Mouse (Mus musculus) urinary bladder, adult 2 months (tissue): ENCODE results near the gene Nell2. TPM values are rescaled to one million over a fixed set of nuclear protein-coding genes. Genes with fewer than 3 reads are reported as not detected.

Experiments used
- DNase-seq: peaks from one replicate; pipeline ENCODE4 v3.0.0; 2022; ENCODE audit warnings: low spot score
- polyA plus RNA-seq: library from polyadenylated mRNA; depleted of rRNA; stranded (reverse); fragments of >200 nt; gene quantifications from 2 replicates; pipeline ENCODE4 v1.2.3, GENCODE M21; 2012

Gene Nell2
- polyA plus RNA-seq, 1 experiment: 2.4 TPM

DNA sequence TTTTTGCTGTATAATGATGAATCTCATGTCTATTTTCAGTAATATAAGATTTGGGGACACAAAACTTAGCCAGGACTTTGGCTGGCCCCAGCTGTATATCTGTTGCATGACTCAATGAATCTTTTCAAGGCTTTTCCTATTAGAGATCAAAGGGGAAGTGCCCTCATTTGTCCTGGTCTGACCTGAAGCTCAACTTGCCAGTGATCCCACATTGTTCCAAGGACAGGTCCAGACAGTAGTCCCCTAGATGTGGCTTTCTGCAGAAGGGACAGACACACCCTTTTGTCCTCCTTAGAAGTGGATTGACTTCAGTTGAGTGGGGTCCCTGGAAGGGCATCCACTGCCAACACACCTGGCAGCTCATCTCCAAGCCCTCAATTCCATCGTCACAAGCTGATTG lies 173.6 kb downstream of the Nell2 start:
- no peak for DNase-seq

DNA sequence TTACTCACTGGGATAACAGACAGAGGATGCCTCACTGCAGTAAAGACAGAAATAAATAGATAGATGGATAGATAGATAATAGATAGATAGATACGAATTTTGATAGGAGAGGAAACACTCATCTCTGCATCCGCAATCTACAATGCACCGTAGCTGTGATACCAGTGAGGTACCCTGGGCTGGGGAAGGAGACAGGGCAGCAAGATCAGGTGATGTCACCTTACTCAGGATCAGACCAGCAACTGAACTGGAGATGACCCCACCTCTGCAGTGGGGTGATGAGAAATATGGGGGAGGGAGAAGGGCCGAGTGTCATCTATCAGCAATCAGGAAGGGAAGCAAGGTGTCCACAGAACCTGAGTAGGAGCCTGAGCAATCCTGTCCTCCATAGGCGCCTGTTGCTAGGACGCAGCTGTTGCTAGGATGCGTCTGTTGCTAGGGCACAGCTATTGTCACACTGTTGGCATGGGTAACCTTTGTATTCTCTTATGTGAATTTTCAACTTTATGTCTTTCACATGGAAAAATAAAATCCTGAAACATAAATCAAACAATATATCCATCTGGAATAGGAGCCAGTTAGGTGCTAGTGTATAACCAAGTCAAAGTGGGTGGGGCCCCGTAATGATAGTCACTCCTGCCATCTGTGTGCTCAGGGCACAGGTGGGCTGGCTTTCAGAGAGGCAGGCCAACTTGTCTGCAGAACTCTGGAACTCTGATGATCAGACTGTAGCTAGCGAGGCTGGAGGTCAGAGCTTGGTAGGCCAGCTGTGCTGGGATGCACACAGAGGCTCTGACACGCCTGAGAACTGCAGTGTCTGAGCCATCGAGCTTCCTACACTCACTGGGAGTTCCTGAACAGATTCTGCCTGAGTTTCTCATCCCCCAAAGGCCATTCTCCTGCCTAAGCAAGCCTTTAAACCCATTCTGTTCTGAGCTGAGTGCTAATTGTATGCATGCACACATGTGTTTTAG lies 193.7 kb downstream of the Nell2 start:
- no peak for DNase-seq

DNA sequence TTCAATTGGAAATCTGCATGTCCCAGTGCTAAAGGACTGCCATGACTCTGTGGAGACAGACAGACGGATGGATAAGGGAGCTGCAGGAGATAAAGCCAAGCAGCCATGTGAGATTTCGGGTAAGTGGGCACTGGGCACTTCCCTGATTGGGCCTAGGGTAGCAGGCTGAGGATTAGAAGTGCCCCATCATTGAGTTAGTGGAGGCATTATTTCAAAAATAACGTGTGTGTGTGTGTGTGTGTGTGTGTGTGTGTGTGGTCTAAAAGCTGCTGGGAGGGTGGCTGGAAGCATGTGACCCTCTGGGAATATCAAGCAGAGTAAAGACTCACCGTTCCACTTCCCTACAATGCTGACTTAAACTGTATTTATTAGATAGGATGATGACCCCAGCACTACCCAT lies 195.1 kb downstream of the Nell2 start:
- DNase-seq: no peak

DNA sequence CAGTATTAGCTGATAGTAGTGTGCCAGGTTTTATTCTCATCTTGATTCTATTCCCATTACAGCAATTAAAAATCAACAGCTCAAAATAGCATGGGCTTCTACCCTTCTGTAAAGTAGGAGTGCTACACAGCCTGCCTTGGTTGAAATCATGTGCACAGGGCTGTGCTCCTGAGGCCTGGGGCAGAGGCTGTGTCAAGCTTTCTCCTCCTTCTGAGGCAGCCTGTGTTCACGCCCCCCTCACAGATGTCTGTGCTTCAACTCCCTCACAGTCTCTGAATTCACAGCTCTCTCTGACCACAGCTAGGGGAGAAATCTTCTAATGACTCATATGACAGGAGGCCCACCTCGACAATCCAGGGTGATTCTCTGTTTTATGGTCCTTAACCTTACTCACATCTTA lies 197.4 kb downstream of the Nell2 start:
- no peak for DNase-seq

DNA sequence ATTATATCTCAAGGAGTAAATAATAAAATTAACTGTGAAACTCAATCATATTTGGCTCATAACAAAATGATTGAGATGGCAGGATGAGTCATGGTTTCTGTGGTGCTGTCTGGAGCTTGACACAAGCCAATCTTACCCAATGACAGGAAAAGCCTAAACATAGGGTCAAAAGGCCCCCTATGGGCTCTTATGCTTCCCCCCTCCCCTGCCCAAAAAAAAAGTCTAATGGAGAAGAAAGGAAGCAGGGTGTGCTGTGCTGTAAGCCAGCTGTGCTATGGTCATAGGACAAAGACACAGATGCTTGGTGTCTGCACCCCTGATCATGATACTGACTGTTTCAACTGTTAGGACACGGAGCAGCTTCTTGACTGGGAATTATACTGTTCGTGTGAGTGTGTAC lies 205.6 kb downstream of the Nell2 start:
- no peak for DNase-seq

DNA sequence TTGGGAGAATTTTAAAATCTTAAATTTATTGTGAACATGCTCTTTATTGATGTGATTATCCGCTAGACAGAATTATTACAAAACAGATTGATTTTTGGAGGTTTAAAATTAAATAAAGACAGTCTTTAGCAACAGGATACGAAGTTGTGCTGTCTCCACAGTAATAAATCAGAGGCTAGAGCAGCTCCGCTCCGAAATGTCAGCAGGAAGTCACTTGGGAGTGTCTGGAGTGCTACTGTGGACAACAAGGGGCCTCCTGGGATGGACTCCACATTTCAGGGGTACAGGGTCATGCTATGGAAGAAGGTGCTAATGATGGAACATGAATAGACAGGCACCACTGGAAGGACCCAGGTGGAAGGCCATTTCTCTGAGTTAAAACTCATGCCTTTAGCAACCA lies 211.7 kb downstream of the Nell2 start:
- no peak for DNase-seq

DNA sequence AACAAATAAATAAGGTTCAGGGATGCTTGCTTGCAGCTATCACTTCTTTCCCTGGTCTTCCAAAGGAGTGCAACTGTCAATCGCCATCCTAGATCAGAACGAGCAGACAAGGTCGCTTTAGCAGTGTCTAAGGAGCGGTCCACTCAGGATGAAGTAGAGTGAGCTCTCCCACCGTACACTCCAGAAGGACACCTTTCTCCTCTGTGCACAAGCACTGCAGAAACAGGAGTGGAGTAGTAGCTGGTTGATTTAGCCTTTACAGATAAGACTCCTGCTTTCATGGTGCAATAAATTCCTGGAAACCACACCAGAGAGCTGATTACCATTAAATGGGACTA lies 213.6 kb downstream of the Nell2 start:
- DNase-seq: no peak

DNA sequence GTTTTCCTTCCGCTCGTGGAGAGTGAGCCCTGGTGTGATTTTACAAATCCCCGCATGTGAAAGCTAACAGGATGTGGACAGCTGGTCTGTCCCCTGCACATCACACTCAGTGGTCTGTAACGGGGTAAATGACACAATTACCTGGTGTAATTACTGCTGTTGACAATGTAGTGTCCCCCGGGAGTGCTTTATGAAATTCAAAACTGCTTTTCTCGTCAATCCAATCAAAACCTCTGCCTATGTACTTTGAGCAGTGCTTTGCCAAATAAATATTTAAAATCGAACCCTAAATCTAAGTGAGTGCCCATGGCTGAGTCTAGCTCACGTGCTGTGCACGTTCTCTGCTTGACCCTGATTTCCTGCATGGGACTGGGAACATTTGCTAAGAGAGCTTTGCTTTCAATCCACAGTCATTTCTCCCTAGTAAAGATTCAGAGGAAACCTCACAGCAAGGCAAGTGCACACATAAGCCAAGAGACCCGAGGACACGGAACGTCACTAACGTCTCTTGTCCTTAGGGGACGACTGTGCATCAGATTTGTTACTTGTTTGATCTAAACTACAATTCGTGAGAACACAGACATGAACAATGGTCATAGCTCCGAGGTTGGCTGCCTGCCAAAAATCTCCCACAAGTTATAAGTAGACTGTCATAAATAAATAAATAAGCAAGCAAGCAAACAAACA lies 214.1 kb downstream of the Nell2 start:
- DNase-seq: no peak

DNA sequence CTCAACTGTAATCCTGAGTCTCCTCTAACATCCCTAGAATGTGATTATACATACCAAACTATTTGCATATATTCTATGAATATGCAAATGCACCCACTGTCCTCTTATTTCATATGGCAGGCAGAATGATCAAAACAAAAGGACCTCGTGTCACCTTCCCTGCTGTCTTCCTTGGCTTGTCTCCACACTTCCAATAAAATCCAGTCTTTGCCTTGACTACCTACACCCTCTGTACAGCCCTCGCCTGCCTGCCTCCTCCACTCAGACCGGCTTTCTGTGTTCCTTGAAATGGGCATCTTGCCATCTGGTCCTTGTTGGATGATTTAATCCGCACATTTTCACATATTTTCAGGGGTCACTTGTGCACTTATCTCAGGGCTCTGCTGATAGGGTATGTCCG lies 215.1 kb downstream of the Nell2 start:
- no peak for DNase-seq

DNA sequence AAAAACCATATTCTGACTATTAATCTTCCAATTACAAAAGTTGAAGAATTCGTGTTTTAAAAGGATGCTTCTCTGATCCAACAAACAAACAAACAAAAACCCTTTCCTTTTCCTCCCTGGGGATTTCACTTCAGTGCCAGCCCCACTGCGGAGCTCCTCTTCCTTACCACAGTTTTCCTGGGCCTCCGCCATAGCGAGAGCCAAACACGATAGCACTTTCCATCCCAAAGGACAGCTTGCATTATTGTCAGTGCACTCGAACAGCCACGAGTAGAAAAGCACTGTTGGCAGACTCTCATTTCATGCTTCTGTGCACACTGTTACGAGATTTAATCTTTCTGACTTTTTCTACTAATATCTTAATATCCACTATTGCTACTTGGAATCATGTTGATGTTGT lies 224.3 kb downstream of the Nell2 start:
- no peak for DNase-seq

DNA sequence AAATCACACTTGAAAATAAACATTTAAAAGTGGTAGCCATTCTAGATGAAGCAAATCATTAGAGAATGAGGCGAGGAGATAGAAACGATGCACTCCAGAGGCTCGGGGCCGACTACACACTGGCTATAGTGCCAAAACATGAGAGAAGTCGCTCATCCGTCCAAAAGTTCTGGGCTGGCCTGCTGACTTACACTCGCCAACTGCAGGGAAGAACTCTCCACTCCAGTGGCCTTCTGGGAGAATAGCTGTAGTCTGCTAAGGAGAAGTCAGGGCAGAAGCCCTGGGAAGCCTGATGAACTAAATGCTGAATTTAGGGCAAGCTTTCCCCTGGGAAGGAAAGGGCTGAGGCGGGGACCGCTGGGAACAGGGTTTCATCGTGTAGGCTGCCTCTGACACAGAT lies 231.8 kb downstream of the Nell2 start:
- no peak for DNase-seq

DNA sequence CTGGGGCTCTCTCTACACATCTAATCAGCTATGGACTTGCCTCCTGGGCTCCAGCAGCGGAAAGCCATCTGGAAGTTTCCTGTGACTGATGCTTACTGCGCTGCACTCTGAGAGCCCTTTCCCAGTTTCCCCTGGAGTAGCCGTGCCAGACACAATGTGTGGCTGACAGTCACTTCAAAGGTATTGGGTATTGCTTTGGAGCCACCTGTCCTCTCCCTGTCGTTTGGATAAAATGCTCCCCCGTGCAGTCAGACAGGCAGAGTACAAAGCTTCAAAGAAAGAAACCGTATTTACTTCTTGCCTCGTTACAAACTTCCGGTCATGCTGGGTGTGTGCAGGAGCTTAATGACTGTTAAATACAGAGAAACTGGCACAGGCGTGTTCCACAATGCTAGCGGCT lies 239.3 kb downstream of the Nell2 start:
- DNase-seq: no peak

DNA sequence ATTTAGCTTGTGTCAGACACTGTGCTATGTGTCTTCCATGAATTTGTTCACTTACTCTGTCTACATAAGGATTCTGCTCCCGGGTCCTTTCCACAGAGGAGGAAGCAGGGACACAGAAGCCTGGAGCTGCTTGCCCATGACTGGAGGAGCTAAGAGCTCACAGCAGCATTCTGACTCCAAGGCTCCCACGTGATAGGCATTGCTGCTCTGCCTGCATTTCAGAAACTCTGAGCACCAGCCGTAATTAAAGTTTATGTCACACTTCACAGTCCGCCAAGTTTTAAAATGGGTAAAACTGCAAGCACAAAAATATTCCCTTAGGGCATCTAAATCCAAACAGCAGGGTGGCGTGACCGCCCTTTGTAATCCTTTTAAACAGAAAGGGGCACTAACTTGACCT lies 243.2 kb downstream of the Nell2 start:
- no peak for DNase-seq

DNA sequence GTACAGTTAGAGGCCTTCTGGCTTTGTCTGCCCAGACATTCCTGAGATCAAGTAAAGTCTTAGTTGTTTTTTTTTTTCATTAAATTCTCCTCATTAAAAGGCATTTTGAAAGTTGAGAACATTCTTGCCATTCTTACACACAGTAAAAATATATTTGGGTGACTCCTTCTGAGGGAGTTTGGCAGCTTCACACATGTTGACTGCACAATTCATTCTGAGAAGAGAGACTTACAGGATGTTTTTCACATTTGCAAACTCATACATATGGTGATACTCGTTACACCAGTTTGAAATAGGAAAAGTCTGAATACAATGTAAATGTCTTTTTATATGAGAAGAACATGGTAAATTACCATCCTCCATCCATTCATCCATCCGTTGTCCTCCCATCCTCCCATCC lies 247.4 kb downstream of the Nell2 start:
- DNase-seq: no peak

DNA sequence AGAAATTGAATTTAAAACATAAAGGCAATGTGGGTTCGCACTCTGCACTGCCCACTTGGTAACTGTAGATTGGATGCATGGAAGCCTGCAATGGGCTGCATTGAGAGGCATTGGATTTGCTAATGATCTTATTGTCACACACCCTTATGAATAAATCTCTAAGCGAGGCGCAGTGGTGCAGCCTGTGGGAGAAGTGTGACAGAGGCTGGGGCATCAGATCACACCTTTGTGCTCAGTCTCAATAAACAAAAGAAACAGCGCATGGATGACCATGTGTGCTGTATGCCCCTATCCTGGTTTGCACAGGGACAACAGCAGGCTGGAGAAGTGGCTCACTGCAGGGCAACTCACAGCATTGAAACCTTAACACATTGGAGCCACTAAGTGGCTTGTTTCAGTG lies 250.4 kb downstream of the Nell2 start:
- no peak for DNase-seq

DNA sequence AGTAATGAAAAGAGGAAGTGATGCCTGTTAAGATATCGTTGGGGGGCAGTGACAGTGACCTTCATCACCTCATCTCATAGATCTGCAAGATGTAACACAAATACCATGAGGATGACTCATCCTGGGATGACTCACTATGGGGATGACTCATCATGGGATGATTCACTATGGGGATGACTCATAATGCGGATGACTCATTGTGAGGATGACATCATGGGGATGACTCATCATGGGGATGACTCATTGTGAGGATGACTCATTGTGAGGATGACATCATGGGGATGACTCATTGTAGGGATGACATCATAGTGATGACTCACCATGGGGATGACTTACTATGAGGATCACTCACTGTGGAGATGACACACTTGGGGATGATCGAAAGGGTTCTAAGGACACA lies 251.8 kb downstream of the Nell2 start:
- DNase-seq: no peak

DNA sequence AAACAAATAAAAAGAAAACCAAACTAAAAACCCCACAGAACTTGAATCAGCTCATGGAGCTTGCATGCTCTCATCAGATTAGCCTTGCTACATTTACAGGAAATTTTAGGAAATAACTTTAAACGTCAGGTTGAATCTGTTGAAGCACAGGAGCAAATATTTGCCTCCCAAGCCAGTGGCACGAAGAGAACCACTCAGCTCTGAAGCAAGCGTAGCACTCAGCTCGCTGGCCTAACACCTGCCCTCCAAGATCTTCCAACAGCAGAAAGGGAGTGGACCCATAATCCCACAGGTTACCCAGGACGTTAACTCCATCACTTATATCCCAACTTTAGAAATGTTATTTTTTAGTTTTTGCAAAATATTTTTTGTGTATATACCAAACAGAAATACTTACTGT lies 252.8 kb downstream of the Nell2 start:
- DNase-seq: no peak

DNA sequence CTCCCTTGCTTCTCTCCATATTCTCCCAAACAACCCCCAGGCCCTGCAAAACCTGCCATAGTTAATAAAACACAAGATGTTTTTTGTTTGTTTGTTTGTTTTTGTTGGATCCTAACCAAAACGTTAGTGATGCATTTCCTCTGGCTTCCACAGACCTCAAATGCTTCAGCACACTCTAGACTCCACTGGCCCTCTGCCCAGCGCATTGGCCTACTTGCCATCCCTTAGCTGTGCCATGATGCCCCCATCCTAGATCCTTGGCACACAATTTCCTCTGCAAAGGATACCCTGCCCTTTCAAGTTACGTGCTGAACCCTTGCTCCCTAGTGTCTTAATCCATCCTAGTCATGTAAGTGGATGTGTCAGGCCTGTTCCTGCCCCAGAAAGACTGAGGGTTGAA lies 255.1 kb downstream of the Nell2 start:
- no peak for DNase-seq

DNA sequence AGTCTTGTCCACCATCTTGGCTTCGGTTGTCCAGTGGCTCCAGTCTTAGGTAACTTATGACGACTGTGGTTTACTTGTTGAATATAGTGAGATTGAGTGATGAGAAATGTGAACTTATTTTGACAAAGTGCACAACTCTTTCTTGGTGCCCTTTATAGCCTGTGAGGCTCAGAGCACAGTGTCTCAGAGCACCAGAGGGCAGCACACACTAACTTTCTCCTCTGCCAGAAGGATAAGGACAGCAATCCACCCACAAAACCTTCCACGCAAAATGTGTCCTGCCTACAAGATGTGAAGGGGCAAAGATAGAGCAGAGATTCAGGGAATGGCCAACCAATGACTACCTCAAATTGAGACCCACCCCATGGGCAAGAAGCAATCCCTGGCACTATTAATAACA lies 256.2 kb downstream of the Nell2 start:
- no peak for DNase-seq

DNA sequence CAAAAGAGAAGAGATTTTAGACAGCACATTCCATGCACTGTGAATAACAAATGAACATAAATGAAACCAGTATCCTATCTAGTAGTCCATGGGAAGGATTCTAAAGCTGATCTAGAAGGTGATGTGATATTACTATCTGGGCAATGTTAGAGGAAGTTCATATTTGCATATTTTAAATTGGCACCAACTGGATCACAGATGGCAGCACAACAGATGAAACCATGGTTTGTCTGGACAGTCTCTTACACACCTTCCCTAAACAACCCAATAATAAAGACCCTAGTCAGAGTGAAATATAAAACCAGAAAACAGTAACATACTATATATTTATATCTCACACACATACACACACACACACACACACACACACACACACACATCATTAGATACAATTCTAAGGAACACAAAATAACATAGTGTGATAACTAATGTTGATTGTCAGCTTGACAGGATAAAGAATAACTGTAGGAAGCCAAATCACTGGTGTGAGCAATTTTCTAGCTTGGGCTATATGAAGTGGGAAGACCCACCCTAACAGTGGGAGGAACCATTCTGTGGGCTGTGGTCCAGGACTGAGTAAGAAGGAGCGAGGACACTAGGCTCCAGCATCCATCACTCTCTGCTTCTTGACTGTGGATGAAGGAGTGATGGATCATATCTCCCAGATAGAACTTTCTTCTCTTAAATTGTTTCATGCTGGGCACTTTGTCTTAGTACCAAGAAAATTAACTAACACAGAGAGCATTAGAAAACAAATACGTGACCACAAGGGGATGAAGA lies 268.5 kb downstream of the Nell2 start:
- DNase-seq: no peak

DNA sequence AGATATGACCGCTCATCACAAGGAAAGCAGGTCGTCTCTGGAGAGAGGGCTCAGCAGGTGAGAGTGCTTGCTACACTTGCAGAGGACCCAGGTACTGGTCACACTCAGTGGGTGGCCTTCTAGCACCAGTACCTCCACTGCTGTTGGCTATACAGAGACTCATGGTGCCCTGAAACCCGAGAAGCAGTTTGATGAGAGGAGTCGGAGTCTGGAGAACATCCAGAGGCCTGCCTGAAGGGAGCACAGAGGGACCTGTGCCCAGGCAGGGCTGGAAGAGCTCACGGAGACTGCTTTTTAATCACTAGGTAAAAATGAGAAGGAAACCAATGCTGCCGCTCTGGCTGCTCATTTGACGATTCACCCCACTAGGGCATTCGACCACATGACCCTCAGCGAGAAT lies 271.2 kb downstream of the Nell2 start:
- DNase-seq: no peak

DNA sequence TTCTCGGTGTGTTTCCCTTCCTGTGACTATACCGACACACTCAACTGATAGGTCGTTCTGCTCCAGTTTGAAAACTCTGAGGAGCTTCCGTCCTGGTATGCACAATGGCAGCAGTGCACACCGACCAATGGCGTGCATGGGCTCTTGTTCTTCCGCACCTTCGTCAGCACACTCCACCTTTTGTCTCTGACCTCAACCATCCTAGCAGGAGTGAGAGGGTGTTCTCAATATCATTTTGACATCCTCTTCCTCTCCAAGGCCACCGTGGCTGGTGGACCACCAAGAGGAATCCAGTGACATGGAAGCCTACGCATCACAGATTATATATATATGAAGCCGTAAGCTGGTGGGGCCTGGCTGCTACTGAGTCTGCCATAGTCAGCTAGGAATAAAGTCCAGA lies 282.8 kb downstream of the Nell2 start:
- DNase-seq: no peak

DNA sequence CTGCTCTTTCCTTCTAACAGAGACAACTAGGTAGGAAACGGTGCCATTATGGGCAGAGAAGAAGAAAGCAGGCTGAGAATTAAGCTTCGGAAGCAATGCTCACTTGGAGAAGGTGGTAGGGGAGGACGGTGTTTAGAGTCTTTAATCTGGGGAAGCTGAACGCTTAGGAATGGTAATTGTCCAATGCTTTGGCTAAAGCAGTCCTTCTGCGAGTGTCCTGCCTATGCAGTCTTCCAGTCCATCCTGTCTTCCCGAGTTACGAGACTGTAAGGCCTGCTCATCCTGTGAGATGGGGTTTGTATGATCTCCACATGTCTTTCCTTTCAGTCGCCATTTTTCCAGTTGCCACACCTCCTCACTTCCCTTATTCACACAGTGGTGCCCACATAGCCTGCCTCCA lies 284.5 kb downstream of the Nell2 start:
- DNase-seq: no peak
